Mouse (Mus musculus) heart, adult 2 months (tissue): ENCODE results near the gene Wipi2.

Experiments used
- EP300 ChIP-seq: fragments of 200-500 bp; IDR thresholded peaks from 2 replicates; pipeline ENCODE4 v1.6.1; 2011; ENCODE audit warnings: low read depth, low read length, control low read depth; ENCODE audit not compliant: insufficient read depth
- POLR2A ChIP-seq: fragments of 200-500 bp; IDR thresholded peaks from 2 replicates; pipeline ENCODE4 v1.6.1; 2011; ENCODE audit warnings: mild to moderate bottlenecking, low read depth, low read length, control low read depth; ENCODE audit not compliant: insufficient read depth

GRCm38 (mm10) chr5:142637823-142638222 is 10.3 kb downstream of the Wipi2 start:
- no peak for TF ChIP-seq POLR2A
- TF ChIP-seq EP300 = no peak
